Mouse (Mus musculus) CH12.LX (cell line): Measurements from ENCODE around the gene Ulk4.

Experiments used
- CHD2 ChIP-seq: IDR thresholded peaks from 2 replicates; pipeline ENCODE4 v1.6.1; 2011; ENCODE audit warnings: low read length, improper control_type of control experiment
- POLR2A ChIP-seq: IDR thresholded peaks from 2 replicates; pipeline ENCODE4 v1.6.1; 2011; ENCODE audit warnings: low read depth, mild to moderate bottlenecking, improper control_type of control experiment, low read length

DNA sequence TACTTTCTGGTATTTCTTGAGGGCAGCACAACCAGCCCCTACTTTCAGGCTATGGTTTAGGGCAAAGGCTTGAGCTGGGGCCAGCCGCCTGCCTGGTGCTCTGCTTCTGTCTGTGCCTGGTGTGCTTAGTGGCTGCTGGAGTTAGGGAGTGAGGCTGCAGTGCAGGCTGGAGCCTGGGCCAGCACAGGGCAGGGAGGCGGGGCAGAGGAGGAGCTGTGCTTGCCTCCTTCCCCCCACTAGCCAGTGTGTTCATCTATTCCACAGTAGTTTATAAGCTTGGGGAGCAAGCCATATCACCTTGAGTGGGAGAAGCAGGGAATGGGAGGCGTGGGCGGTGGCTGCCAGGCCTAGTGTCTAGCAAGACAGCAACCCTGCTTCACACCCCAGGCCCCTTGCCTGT lies 313.9 kb downstream of the Ulk4 start:
- TF ChIP-seq CHD2 (no peak), POLR2A (no peak)
